Mouse (Mus musculus) cerebellum, adult 2 months (tissue): ENCODE data around the gene Cyp46a1.

ENCODE experiments used
- CTCF ChIP-seq: fragments of 200-500 bp; IDR thresholded peaks from 2 replicates; pipeline ENCODE4 v1.5.1; 2011; ENCODE audit warnings: low read depth, mild to moderate bottlenecking, control low read depth, low read length, moderate library complexity, borderline replicate concordance; ENCODE audit not compliant: insufficient read depth
- POLR2A ChIP-seq: fragments of 200-500 bp; IDR thresholded peaks from 2 replicates; pipeline ENCODE4 v1.6.1; 2011; ENCODE audit warnings: low read length, control low read depth, borderline replicate concordance; ENCODE audit not compliant: insufficient read depth

GRCm38 (mm10) chr12:108378379-108379133 is 44.4 kb downstream of the Cyp46a1 start:
- TF ChIP-seq CTCF = no peak
- no peak for TF ChIP-seq POLR2A
